Mouse (Mus musculus) frontal cortex, adult 2 months (tissue): ENCODE measurements at regions not wholly inside any gene's neighbourhood (a gene's known extent, or its start where the extent isn't known, plus 50 kb on each side); places are given as distances from the start of the nearest gene placed in this dataset.

ENCODE experiments used
- DNase-seq, 2 experiments: peaks; one replicate each; pipeline ENCODE4 v3.0.0; 2022; ENCODE audit warnings: low spot score in 1 of 2; ENCODE audit errors: extremely low spot score in 1 of 2

DNA sequence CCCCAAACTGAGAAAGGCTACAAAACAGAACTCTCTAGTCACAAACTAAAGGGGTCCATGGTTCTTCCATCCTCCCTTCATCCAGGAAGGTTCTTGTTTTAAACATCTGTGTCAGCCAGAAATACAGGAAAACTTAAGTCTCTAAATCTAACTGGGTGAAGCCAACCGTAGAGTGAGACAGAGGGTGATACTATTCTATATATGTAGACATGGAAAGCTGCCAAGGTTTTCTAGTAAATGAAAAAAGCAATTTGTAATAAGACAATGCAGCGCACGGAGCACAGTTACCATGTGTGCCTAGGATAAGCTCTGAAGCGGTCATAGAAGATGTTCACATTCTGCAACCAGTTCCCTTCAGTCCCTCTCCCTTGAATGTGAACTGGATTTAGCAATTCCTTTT is 55.4 kb downstream of the Ppp1r3c start:
- DNase-seq, result peak in 1 of 2 experiments; percentile 38

DNA sequence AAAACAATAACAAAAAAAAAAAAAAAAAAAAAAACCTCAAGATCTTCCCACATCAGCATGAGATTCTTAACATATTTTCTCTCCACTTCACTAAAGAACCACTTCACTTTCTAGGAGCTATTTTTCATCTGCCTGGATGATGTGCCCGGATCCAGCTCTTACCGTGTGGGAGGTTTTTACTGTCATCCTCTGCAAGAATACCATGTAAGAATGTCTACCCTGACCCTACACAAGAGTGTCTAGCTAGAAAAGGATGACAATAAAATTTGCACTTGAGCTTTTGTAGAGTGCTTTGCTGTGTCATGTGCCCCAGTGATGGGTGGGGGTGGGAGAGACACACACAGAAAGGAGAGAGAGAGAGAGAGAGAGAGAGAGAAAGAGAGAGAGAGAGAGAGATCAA is 56.1 kb downstream of the Ppp1r3c start:
- DNase-seq, result no peak

DNA sequence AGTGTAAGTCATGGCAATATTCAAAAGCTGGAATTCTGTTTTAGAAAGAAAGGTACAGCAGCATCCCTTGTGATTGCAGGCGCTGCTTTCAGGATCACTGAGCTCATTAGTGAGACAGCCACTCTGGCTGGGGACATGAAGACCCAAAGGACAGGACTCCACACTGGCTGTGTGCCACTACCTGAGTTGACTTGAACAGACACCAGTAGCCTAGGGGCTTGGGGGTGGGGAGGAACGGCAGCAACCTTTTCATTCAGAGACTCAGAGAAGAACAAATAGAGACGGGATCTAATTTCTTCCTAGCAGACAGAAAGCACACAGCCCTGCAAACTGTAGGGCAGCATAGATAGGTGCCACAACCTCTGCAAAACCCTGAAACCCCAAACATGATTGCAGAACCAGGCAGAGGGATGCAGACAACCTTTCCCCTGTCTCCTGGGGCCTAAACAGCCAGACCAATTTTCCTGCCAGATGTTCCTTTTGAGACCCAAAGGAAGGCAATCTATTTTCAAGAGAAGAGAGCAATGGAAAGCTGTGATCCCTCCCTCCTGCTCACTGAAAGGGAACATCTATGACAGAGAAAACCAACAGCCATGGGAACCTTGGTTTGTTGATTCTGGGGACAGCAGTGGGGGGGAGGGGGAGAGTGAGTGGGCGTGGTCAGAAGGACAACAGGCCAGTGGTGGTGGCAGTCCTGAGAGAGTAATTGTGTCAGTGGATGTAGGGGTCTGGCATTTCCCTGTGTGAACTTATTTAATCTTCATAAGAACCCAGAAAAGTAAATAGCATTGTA is 57.2 kb downstream of the Ppp1r3c start:
- no peak for DNase-seq

DNA sequence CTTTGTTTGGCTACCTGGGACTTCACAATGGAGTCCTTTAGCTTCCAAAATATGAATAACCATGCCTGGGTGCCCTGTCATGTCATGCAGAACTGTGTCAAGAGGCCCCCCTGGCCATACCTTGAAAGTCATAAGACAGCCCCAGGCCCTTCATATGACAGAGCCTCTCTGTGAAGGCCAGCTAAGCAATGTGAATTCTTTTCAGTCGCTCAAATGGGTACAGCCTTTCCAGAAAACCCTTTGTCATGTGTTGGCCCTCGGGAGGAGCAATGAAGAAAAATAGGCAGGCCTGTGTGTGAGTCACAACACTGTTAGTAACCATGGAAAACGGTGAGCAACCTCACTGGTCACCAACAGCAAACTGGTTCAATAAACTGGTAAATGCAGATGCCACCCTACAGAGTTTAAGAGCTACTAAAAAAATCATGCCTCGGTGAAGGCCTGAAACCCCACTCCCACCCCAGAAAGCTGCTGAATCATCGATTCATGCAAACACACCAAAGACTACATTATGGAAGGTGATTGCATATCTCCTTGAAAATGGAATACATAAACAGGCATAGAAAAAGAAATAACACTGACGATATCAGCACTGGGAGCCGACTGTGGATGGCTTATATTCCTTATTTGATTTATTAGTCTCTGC is 57.9 kb downstream of the Ppp1r3c start:
- DNase-seq, result no peak

DNA sequence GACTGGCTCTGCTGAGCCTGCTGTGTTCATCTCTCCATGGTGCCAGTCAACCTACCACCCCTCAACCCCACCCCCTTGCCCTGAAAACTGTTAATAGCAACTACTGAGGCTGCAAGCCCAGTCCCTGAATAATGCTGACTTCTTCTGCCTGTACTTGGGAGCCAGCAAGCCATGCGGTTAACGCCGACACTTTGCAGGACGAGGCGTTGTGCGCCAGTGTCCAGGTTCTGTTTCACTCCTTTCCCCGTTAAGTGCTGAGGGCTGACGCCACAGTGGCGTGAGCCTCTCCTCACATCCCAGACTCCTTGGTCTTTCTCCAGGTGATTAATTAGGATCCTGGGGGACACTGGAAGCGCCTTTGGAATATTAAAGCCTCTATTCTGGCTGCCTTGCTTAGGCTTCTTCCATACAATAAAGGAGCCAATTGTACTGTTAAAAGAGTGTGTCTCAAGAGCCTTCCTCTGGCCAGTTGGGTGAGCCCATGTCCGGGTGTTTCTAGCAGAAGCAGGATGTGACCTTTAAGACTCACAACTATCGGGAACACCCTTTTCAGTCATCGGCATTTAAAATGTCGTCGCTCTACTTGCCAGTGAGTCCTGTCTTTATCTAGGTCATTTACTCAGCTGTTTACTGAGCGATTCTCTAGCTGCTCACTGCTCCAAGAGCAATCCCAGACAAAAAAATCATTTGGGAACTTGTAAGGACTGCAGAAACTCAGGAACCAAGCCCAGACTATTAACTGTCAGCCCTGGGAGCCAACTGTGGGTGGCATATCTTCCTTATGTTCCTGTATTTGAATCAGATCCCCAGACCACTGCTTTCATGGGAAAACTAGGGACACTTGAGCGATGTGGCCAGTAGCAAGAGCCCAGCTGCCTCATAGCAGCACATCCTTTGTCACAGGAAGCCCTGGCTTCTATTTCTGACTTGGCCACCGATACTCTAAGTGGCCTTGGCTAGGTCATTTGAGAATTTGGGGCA is 59.1 kb downstream of the Ppp1r3c start:
- no peak for DNase-seq

DNA sequence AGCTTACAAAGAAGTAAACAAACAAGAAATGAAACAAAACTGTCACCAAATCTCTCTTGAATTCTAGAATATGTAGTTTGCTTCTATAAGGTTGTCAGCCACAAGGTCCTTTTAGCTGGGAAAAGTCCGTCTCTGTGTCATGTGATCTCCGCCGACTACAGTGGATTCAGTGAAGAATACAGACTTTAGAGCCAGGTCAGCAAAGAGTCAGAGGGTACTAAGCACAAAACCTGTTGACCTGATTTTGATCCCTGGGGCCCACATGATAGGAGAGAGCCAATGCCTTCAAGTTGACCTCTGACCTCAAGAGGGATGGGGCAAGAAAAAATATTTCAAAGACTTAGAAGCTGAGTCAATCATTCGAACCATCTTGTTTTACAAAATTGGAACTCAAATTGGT is 61.5 kb downstream of the Ppp1r3c start:
- DNase-seq, result no peak

DNA sequence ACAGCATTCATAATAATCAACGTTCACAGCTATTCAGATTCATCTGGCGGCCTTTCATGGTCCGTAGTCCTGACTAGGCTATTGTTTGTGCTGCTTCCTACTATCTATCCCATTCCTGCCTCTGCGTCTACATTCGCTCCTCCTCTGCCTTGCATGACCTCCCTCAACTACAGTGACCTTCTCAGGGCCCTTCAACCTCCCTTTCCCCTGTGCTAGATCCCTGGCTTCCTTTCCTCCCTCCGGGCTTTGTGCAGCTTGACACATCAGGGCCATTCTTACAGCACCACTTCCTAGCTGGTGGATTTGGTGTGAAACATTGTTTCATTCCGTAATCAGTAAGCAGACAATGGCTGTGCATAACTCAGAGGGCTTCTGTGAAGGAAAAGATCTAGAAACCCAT is 65.6 kb downstream of the Ppp1r3c start:
- DNase-seq, result no peak
